Mouse (Mus musculus) heart, postnatal 0 days (tissue): Measurements from ENCODE around the gene Zfp184. TPM values are rescaled to one million over a fixed set of nuclear protein-coding genes. Genes with fewer than 3 reads are reported as not detected.
"Not testable (repeated sequence)": the region's sequence is repeated elsewhere in the genome, so short reads cannot be mapped to it uniquely, and the experiment has no call there.

Experiments
- ATAC-seq: fragments of 200-750 bp; cut with Nextera tagmentation; 2 replicates; pipeline ENCODE4 v1.8.0; 2017; ENCODE audit warnings: low read depth, moderate number of reproducible peaks, moderate library complexity; ENCODE audit not compliant: insufficient read depth
- DNase-seq: peaks from one replicate; pipeline ENCODE4 v3.0.0-alpha.2; 2016; ENCODE audit warnings: low spot score
- H3K27ac ChIP-seq: fragments of 300-500 bp; sonication (generic); 2 replicates; pipeline ENCODE4 v1.5.1; 2014; ENCODE audit warnings: low read depth, mild to moderate bottlenecking
- H3K27me3 ChIP-seq: fragments of 300-500 bp; sonication (generic); 2 replicates; pipeline ENCODE4 v1.6.1; 2014; ENCODE audit warnings: low read length, mixed read lengths; ENCODE audit not compliant: control insufficient read depth, insufficient read depth
- H3K36me3 ChIP-seq: fragments of 300-500 bp; sonication (generic); replicated peaks from 2 replicates; pipeline ENCODE4 v1.6.1; 2014; ENCODE audit warnings: low read length, mixed read lengths; ENCODE audit not compliant: control insufficient read depth, insufficient read depth
- H3K4me1 ChIP-seq: fragments of 300-500 bp; sonication (generic); 2 replicates; pipeline ENCODE4 v1.6.1; 2014; ENCODE audit warnings: antibody characterized with exemption; ENCODE audit not compliant: control insufficient read depth, insufficient read depth
- H3K4me2 ChIP-seq: fragments of 300-500 bp; sonication (generic); 2 replicates; pipeline ENCODE4 v1.6.1; 2014; ENCODE audit warnings: low read depth, mild to moderate bottlenecking, low read length, moderate library complexity
- H3K4me3 ChIP-seq: fragments of 300-500 bp; sonication (generic); 2 replicates; pipeline ENCODE4 v1.5.1; 2014; ENCODE audit warnings: low read depth, low read length
- H3K9ac ChIP-seq: fragments of 300-500 bp; sonication (generic); replicated peaks from 2 replicates; pipeline ENCODE4 v1.6.1; 2014; ENCODE audit warnings: low read depth, low read length, mixed read lengths
- H3K9me3 ChIP-seq: fragments of 300-500 bp; sonication (generic); replicated peaks from 2 replicates; pipeline ENCODE4 v1.6.1; 2016; ENCODE audit warnings: low read length; ENCODE audit not compliant: control insufficient read depth
- CTCF ChIP-seq: IDR thresholded peaks from 2 replicates; pipeline ENCODE4 v1.5.1; 2016; ENCODE audit warnings: antibody characterized with exemption, control low read depth, low read depth
- EP300 ChIP-seq: IDR thresholded peaks from 2 replicates; pipeline ENCODE4 v1.6.1; 2016; ENCODE audit warnings: antibody characterized with exemption, low read depth
- WGBS: fragments of 180-500 bp; shearing (Covaris S2); extraction: QIAGEN DNeasy Blood & Tissue Kit; methylation state at CpG from one replicate; pipeline ENCODE4 v1.1.7; 2014; 5-methylcytosine and 5-hydroxymethylcytosine counted together
- polyA plus RNA-seq: library from polyadenylated mRNA; unstranded; fragments of >200 nt; fragmentation: Nextera tagmentation; extraction: Ambion mirVana; gene quantifications from 2 replicates; pipeline ENCODE4 v1.2.1, GENCODE M21; 2015
- total RNA-seq: library from RNA; depleted of rRNA; stranded (reverse); fragments of >200 nt; gene quantifications from 2 replicates; pipeline ENCODE4 v1.2.3, GENCODE M21; 2014; ENCODE audit warnings: low replicate concordance

Zfp184 gene
- total and polyA plus RNA-seq, 2 experiments from 2014 or later, result 1.7 to 2.6 TPM

DNA sequence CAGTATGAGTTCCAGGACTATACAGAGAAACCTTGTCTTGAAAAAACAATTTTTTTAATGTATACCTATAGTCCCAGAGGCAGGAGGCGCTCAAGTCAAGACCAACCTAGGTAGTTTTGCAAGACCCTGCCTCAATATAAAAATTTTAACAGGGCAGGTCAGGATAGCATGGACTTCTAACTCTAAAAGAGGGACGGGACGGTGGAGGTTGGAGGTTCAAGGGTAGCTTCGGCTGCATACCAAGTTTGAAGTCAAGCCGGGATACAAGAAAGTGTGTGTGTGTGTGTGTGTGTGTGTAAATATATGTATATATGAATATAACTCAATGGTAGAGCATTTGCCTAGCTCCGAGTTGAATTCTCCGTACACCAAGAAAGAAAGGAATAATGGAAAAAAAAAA, 38.6 kb upstream of the Zfp184 start:
- Histone ChIP-seq H3K27ac (no peak overlapping the region), H3K36me3 (no peaks in the 10 kb centered on the region), H3K9me3 (no peaks in the 10 kb centered on the region), H3K4me1 (no peaks in the 10 kb centered on the region), H3K9ac (no peak overlapping the region), H3K4me3 (no peak overlapping the region), H3K4me2 (no peak overlapping the region), H3K27me3 (no peaks in the 10 kb centered on the region)
- no peak for ATAC-seq
- DNase-seq, result no peak
- 59% methylated on average over 7 of the region's 7 CpGs for WGBS
- TF ChIP-seq EP300 (no peak), CTCF (no peak)

DNA sequence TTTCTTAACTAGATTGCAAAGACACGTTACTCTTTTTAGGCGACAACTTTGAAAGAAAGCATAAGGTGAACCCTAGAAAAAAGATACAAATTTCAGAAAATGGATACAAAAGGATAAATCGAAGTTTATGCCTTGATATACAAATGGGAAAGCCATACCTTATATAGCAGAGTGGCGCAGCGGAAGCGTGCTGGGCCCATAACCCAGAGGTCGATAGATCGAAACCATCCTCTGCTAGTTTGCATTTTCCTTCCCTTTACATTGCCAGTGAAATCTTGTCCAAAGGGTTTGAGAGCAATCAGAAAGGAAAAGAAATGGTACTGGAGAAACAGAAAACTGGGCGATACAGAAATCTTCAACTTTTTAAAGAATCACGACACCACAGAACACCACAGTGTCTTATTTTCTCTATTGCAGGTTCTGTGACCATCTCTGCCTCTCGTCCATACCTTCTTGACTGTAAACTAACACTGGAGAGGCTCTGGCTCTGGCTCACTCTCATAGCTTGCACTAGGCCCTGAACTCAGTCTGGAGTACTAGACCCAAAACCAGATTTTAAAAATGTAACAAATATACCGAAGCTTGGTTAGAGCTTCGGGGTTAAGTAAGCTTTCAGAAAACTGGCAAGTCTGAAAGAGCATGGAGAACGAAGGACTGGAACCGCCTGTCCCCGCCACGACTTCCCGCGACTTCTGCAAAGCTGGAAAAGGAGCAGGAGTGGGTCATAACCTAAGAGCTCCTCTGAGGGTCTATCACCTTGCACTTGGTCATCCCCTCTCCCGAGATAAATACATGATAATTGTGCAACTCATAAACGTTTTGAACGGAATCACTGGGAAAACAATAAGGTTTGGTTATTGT, 37.7 kb upstream of the Zfp184 start:
- TF ChIP-seq CTCF (no peak), EP300 (no peak)
- H3K27ac ChIP-seq, result no peak overlapping the region
- H3K4me2 ChIP-seq, result no peak overlapping the region
- 35% methylated on average over 22 of the region's 22 CpGs for WGBS
- no peaks in the 10 kb centered on the region for H3K4me1 ChIP-seq
- no peaks in the 10 kb centered on the region for H3K36me3 ChIP-seq
- no peaks in the 10 kb centered on the region for H3K27me3 ChIP-seq
- no peaks in the 10 kb centered on the region for H3K9me3 ChIP-seq
- no peak overlapping the region for H3K4me3 ChIP-seq
- ATAC-seq, result no peak
- no peak overlapping the region for H3K9ac ChIP-seq
- DNase-seq, result no peak

DNA sequence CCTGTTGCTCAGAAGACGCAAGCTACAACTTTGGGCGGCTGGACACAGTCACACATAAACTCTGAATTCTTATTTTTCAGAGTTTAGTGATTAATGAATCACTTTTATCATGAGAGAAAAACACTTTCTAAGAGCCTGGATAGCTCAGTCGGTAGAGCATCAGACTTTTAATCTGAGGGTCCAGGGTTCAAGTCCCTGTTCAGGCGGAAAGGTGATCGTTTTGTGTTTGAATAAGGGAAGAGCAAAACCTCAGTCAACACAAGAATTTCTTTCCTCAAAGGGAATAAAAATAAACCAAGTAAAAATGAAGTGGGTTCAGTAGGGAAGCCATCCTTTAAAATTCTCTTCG, 37.1 kb upstream of the Zfp184 start:
- H3K27ac ChIP-seq, ATAC-seq, H3K9ac ChIP-seq, H3K36me3 ChIP-seq, H3K9me3 ChIP-seq, H3K4me1 ChIP-seq, DNase-seq, H3K4me2 ChIP-seq, H3K27me3 ChIP-seq, H3K4me3 ChIP-seq: not testable (repeated sequence)
- WGBS, result 52% methylated on average over 6 of the region's 6 CpGs

DNA sequence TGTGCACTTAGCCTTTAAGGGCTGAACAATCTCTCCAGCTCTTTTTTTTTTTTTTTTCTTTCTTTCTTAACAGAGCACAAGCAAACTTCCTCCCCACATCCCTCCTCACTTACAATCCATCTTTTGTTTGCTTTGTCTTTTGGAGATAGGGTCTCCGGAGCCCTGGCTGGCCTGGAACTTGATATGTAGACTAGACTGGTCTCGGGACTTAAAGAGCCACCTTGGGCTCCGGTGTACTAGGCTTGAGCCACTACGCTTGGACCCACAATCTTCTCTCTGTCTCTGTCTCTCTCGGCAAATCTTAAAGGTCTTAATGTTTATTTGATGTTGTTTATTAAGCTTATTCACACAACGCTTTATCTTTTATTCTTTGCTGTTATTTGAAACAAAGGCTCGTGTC, 34.2 kb upstream of the Zfp184 start:
- no peak overlapping the region for H3K4me2 ChIP-seq
- no peak overlapping the region for H3K9ac ChIP-seq
- no peak for ATAC-seq
- H3K27me3 ChIP-seq, result peaks cover 5% of the 10 kb centered on the region; the same call in 1 of the 2 replicates
- DNase-seq, result no peak
- H3K36me3 ChIP-seq, result no peaks in the 10 kb centered on the region
- TF ChIP-seq EP300, result no peak
- TF ChIP-seq CTCF, result no peak
- 21% methylated on average over 7 of the region's 7 CpGs for WGBS
- H3K4me1 ChIP-seq, result 0 out of 2 replicates have a peak, but pooled peaks cover 6% of the 10 kb centered on the region
- H3K27ac ChIP-seq, result no peak overlapping the region
- H3K4me3 ChIP-seq, result no peak overlapping the region
- H3K9me3 ChIP-seq, result no peaks in the 10 kb centered on the region

DNA sequence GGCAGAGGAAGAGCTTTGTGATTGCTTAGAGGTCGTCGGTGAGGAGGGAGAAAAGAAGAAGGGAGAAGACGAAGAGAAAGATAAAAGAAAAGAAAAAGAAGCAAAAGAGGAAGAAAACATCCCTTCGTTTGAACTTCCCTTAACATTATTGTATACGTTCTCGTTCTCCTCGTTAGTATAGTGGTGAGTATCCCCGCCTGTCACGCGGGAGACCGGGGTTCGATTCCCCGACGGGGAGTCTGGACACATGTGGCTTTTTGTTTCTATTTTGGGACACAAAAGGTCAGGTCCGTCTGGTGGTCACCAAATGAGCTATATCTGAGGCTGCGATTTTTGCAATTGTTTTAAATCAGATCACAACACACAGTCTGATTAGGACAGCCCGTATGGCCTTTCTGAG, 33.7 kb upstream of the Zfp184 start:
- TF ChIP-seq CTCF (no peak), EP300 (no peak)
- Histone ChIP-seq H3K4me3 (no peak overlapping the region), H3K4me2 (no peak overlapping the region), H3K36me3 (no peaks in the 10 kb centered on the region), H3K9ac (no peak overlapping the region), H3K9me3 (no peaks in the 10 kb centered on the region), H3K4me1 (0 out of 2 replicates have a peak, but pooled peaks cover 6% of the 10 kb centered on the region), H3K27me3 (peaks cover 9% of the 10 kb centered on the region; the same call in 1 of the 2 replicates), H3K27ac (no peak overlapping the region)
- ATAC-seq (no peak), DNase-seq (no peak)
- 11% methylated on average over 17 of the region's 17 CpGs for WGBS

DNA sequence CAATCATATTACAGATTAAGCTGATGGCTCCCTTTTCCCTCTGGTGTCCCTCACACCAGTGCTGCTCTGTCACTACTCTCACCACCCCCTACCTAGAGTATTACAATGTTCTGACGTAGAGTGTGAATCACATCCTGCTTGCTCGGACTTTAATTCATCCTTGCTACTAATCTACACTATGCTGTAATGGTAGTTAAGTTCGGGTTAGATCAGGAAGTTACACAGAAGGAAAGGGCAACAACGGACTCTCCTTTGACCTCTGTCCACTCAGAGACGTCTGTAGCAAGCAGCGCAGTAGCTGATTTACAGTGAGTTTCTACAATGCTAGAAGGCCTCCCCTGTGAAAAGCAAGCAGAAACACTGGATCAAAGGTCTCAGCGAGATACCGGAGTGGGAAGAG, 31.0 kb upstream of the Zfp184 start:
- 27% methylated on average over 8 of the region's 8 CpGs for WGBS
- Histone ChIP-seq H3K4me2 (peak overlapping the region; percentile 11; the same call in 1 of the 2 replicates), H3K36me3 (no peaks in the 10 kb centered on the region), H3K4me3 (peak overlapping the region; percentile 17; the same call in 1 of the 2 replicates), H3K9me3 (no peaks in the 10 kb centered on the region), H3K4me1 (0 out of 2 replicates have a peak, but pooled peaks cover 6% of the 10 kb centered on the region), H3K27me3 (peaks cover 24% of the 10 kb centered on the region), H3K27ac (no peak overlapping the region), H3K9ac (no peak overlapping the region)
- ATAC-seq (peak; percentile 51; the same call in 1 of the 2 replicates), DNase-seq (no peak)
- no peak for TF ChIP-seq EP300
